Mouse (Mus musculus) left cerebral cortex, adult 2 months (tissue): ENCODE data around the gene Chrd. TPM values are rescaled to one million over a fixed set of nuclear protein-coding genes. Genes with fewer than 3 reads are reported as not detected.
A peak's percentile ranks its signal among the peaks of the same experiment; 100 is the strongest.

Source experiments
- DNase-seq, 2 experiments: peaks; one replicate each; pipeline ENCODE4 v3.0.0; 2021 to 2022; ENCODE audit warnings: low spot score in 2 of 2, mixed read lengths in 1 of 2; ENCODE audit errors: extremely low spot score in 1 of 2
- H3K27ac ChIP-seq: fragments of 200-600 bp; 2 replicates; pipeline ENCODE4 v1.8.1; 2022
- H3K4me3 ChIP-seq: fragments of 200-600 bp; 2 replicates; pipeline ENCODE4 v1.8.1; 2022
- CTCF ChIP-seq: fragments of 200-600 bp; IDR thresholded peaks from 2 replicates; pipeline ENCODE4 v1.8.1; 2022; ENCODE audit warnings: antibody characterized with exemption, mild to moderate bottlenecking, moderate library complexity
- intact Hi-C: fragments of 180-260 bp; cut with DNase I; formaldehyde crosslinking; loops from one replicate; pipeline ENCODE4 v1.15.1; 2025
- total RNA-seq, 2 experiments: library from RNA; stranded (reverse); gene quantifications; 2 replicates each; pipeline ENCODE4 v1.2.3; 2021

The Chrd gene
- total RNA-seq, 2 experiments from 2014 or later = 50.5 to 56.3 TPM

DNA sequence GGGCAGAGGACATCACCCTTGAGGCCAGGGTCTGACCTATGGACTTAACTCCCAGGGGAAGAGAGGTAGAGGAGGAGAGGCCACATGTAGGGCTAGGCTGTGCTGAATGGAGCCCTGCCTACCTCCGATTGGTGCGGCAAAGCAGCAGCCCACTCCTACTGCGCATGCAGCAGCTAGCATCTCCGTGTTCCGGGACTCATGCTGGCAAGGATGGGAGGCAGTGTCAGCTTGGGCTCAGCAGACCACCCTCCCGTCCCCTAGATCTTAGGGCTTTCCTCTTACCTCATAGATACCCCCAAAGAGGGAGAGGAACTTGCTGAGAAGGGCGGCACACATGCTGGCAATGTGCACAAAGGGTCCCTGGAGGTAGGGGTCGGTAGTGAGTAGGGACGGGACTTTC, 20.7 kb upstream of the Chrd start:
- no peak for DNase-seq
- no peak overlapping the region for H3K4me3 ChIP-seq
- H3K27ac ChIP-seq = no peak overlapping the region
- intact Hi-C loops = no loop called here
- TF ChIP-seq CTCF = no peak; the same call in 1 of the 2 replicates

DNA sequence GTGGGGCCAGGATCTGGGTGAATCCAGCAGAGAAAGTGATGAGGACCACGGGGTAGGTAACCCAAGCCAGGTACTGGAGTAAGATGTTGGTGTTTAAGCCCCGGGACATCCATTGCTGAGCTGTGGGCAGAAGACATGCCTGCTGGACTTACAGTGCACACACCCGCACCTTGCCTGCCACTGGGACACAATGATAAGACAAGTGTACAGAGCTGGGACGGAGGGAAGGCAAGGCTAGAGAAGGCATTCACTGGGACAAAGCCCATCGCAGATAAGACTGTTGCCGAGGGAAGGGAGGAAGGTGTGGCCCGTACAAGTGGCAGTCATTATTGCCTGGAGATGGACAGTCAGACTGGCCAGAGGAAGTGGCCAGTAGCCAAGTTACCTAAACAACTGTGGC, 20.0 kb upstream of the Chrd start:
- no peak overlapping the region for H3K27ac ChIP-seq
- no peak for TF ChIP-seq CTCF
- H3K4me3 ChIP-seq = no peak overlapping the region
- DNase-seq = no peak
- intact Hi-C loops = no loop called here

DNA sequence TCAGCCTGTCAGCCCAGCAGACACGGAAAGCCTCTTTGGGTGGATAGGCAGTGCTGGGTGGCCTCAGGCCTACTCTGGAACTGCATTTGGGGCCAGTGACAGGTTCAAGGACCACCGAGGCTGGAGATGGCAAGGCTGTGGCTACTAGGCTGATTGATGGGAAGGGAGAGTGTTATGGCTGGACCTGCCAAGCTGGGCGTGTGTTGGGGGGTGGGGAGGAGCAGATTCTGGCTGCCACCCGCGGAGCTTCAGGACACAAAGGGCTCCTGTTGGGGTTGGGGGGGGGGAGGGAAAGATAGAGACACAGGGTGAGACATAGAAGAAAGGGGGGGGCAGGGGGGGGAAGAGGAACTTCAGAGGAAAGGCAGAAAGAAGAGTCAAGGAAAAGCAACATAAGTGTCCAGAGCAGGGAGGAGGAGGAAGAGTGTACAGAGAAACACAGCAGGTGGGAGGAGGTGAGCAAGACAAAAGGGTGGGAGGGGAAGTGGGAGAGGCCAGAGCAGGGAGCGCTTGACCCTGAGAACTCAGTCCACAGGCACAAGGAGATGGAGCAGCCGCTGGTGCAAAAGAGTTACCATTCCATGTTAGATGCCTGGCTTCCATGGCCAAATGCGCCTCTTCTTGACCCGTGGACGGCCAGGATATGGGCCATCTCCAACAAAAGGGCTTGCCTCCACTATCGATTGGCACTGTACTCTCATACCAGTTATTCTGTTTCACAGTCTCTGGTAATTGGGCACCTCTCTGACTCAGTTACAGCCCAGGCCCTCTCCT, 18.4 kb upstream of the Chrd start:
- no peak for TF ChIP-seq CTCF
- intact Hi-C loops = loop anchor here (5.0 kb wide), 1 partner anchor 478 kb away; no protein-coding TSS in a partner anchor
- DNase-seq = no peak
- peak overlapping the region; percentile 61 for H3K4me3 ChIP-seq
- H3K27ac ChIP-seq = peak overlapping the region; percentile 95

DNA sequence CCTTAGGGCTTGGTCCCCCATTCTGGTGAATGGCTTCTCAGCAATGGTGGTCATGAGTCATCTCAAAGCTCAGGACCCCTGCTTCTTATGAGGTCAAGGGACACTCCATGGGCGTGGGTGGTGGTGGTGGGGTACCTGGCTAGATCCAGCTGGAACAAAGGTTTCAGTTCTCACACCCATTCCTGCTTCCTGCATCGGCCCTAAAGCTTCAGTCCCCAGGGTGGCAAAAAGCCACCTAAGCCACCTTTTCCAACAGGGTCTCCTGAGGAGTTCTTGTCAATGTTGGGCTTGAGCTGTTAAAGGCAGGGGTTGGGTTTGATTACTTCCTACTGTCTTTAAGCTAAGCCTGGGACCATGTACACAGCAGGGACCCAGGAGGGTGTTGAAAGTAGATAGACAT, 17.8 kb upstream of the Chrd start:
- no peak for DNase-seq

DNA sequence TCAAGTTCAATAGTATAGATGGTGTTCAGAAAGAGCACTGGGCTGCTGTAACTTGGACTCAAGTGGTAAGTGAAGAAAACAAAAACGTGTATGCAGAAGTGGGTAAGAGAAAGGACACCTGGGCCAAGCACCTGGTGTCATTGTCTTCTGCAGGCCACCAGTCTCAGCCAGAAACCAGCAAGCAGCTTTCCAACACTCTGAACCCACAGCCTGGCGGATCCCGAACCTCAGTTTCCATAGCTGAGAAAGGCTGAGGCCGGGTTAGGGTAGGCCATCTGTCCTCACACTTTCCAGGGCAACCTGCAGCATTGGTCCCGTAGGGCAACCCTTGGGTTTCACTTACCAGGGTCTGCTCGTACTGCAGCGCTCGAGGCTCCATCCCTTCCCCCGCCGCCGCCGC, 17.4 kb upstream of the Chrd start:
- intact Hi-C loops = loop anchor here (5.0 kb wide), 1 partner anchor 477 kb away; no protein-coding TSS in a partner anchor
- no peak for TF ChIP-seq CTCF
- no peak for DNase-seq
- Histone ChIP-seq H3K27ac (peak overlapping the region; percentile 95), H3K4me3 (peak overlapping the region; percentile 61)

More for the DNA sequence above, 17.8 kb upstream of the Chrd start:
- no peak for TF ChIP-seq CTCF
- intact Hi-C loops = loop anchor here (5.0 kb wide), 1 partner anchor 477 kb away; no protein-coding TSS in a partner anchor
- Histone ChIP-seq H3K4me3 (peak overlapping the region; percentile 61), H3K27ac (peak overlapping the region; percentile 95)

DNA sequence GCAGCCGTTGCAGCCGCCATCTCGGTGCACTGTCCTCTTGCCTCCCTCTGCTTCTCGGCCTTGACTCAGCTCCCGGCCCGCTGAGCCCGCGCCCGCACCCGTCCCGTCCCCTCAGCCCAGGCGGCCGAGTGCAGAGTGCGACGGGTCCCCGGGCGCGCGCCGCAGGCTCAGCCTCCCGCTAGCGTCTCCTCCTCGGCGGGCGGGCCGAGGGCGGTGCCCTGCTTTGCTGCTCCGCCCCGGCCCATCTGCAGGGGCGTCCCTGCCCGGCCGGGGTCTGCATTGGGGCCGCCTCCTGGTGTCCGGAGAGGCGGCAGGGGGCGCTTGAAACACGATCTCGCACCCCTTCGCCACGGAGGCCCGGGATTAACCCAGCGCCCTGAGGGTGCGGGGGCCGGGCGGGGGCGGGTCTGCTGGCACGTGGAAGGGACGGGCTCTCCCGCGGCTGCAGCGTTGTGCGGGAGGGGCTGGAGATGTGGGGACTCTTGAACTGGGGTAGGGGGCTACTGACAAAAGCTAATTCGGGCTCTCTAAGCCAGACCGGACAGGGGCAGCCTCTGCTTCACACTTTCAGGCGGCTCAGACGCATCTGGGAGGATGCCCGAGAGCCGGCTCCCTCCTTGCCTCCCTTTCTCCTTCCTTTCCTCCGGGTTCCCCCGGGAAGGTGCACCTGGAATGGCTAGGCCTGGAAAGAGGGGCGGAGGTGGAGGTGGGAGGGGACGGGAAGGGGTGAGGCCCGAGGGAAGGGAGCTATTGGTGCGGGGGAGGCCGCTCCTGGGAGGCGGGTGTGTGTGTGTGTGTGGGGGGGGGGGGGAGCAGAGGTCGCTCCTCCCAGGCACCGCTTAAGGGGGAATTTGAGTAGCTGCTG, 16.7 kb upstream of the Chrd start:
- peak; percentile 83 to 84 for DNase-seq
- Histone ChIP-seq H3K4me3 (peak overlapping the region; percentile 61), H3K27ac (peak overlapping the region; percentile 95)
- peak; percentile 30 for TF ChIP-seq CTCF
- intact Hi-C loops = loop anchor here (1.0 to 5.0 kb wide), 4 partner anchors 22 to 476 kb away; no protein-coding TSS in a partner anchor

DNA sequence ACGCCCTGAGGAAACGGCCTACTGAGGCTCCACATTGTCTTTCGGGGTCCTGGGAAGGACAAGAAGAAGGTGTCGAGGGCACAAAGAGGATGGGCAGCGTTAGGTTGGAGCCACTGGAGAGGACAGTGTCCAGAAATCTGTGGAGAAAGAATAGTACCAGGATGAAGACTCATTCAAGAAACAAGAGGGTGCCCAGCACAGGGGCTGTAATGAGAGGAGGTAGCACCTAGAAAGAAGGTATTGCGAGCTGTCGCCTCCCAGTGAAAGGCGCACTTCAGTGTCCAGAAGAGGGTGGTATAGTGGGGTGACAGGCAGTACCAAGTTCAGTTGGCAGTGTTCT, 16.1 kb upstream of the Chrd start:
- intact Hi-C loops = loop anchor here (1.0 to 5.0 kb wide), 5 partner anchors 16 to 475 kb away; partner anchors contain the start of gene Chrd
- H3K27ac ChIP-seq = peak overlapping the region; percentile 95
- TF ChIP-seq CTCF = no peak
- peak in 1 of 2 experiments; percentile 36 for DNase-seq
- H3K4me3 ChIP-seq = peak overlapping the region; percentile 61

DNA sequence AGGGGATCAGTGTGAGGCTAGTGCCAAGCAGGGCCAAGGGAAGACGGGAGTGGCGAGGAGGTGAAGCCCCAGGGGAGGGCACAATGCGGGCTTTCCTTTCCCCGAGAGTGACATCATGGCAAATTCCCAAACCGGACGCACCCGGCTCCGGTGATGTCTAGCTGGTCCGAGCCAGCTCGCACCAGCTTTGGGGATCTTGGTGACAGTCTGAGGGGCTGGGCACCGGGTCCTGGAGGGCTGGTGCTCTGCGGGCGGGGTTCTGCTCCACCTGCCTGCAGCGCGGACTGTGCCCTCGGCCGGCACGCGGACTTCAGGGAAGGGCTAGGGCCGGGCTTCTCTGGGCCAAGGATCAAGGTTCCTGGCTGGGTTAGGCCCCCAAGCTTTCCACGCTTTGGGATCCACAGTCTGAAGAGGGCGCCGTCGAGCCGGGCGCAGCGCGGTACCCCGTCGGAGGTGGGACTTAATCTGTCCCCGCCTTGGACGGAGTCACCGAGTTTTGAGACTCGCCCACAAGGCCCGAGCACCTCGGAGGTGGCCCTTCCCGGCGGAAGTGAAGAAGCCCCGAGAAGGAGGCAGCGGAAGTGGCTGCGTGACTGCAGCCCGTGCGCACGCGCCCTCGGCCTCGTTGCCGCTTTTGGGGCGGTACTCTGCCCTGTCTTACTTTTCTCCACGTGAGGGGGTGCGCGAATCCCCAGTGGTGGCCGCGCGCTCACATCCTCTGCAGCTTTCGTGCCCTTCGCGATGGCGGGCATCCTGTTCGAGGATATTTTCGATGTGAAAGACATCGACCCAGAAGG, 15.5 kb upstream of the Chrd start, which contains the start of the genes Polr2h and Clcn2:
Gene Polr2h, plus strand, starts transcription at position 485 of the 797 bp plus-strand sequence.
Gene Clcn2, minus strand, starts transcription at position 566 of the 797 bp plus-strand sequence.
- peak; percentile 78 for TF ChIP-seq CTCF
- DNase-seq = peak; percentile 96 to 97
- intact Hi-C loops = loop anchor here (1.0 to 5.0 kb wide), 4 partner anchors 16 to 475 kb away; partner anchors contain the start of gene Chrd
- Histone ChIP-seq H3K27ac (peak within 1 kb of the TSS; percentile 95), H3K4me3 (peak within 1 kb of the TSS; percentile 61)

DNA sequence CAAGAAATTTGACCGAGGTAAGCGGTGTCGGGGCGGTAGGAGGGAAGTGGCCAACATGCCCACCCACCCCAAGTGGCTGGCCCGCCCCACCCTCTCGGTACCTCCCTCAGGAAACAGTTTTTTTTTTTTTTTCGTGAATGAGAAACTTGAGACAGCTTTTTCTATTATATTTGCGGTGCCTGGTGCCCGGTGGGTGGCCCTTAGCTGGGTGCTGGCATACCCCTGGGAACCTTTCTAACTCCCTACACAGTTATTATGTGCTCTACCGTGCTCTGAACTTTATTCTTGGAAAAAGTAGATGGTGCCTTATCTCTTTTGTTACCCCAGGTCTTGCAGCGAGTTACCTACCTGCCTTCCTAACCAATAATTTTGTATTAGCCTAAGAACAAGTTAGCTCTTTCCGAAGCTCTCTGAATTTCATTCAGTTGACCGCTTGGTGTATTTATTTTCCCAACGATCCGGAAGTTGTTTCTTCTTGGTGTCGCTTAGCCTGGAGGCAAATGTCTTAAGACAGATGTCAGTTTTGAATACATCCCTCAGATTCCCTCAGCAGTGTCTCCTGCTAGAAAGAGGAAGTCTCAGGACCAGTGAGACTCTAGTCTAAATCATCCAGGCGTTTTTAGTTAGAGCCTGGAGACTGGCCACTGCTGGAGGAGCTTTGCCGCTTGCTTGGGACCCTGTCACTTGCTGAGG, 14.8 kb upstream of the Chrd start:
- DNase-seq = no peak
- TF ChIP-seq CTCF = no peak
- Histone ChIP-seq H3K4me3 (peak overlapping the region; percentile 61), H3K27ac (peak overlapping the region; percentile 72)
- intact Hi-C loops = loop anchor here (1.0 to 5.0 kb wide), 4 partner anchors 15 to 474 kb away; partner anchors contain the start of gene Chrd

DNA sequence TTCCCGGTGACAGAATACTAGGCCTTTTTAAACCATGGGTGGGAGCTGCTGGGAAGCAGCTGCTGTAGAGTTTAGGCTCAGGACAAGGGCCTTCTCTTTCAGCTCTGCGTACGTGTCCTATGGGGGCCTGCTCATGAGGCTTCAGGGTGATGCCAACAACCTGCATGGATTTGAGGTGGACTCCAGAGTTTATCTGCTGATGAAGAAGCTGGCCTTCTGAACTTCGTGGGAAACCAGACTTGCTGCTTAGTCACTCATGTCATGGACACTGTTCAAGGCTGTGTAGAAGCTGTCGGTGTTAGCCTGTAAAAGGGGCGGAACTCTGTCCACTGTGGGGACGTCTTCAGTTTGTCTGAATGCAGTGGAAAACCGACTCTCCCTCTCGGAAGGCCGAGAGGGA, 11.1 kb upstream of the Chrd start:
- H3K27ac ChIP-seq = no peak overlapping the region
- H3K4me3 ChIP-seq = no peak overlapping the region
- intact Hi-C loops = no loop called here
- no peak for TF ChIP-seq CTCF
- DNase-seq = no peak
